24 mouse cellular contexts compared by ENCODE assay signal in genomic region chr15:7838060-7838920, GRCm38 (mm10). TPM values are rescaled to one million over a fixed set of nuclear protein-coding genes. Genes with fewer than 3 reads are reported as not detected.
DNase-seq lines count a peak whose midpoint lies in the region; ATAC-seq and TF ChIP-seq lines count a peak whose summit lies in the region.
"Had no signal": no experiment of that assay in that cellular context is flagged by ENCODE, and none has a peak within 500 bp of the region (broad histone marks: within the 10 kb centered on the region; RNA-seq: fewer than 3 reads in every experiment).

No protein-coding gene starts in this region.

- CTCF ChIA-PET in Patski (lab: Charles Lee) = interaction anchor here (1.4 to 2.0 kb wide), 2 partner anchors 20 to 22 kb away, joined by 3 to 6 read pairs; no protein-coding TSS in a partner anchor

- no peak for DNase-seq in forebrain, embryonic 10.5 days (ENCODE audit: extremely low spot score, low spot score)
- DNase-seq in kidney, postnatal 0 days (ENCODE audit: low spot score) = peak; percentile 75
- no peak for DNase-seq in kidney, adult 8-10 months
- DNase-seq in Patski (ENCODE audit: low read depth, low spot score) = peak; percentile 88
- DNase-seq in thymus, adult 2 months = no peak
- no peak for DNase-seq in retina, embryonic 14.5 days (ENCODE audit: low spot score)
- DNase-seq: adrenal gland, postnatal 14 days; B cell, adult 2 months; gastrocnemius, postnatal 10 days; heart, adult 11 months; heart, postnatal 36 days; liver, embryonic 13.5 days; thymus, postnatal 4 days had no signal

- no peak for TF ChIP-seq POLR2A in myocyte (IDR thresholded peaks at IDR 0.05; ENCODE audit: insufficient read length, low read depth)
- TF ChIP-seq POLR2A in thymus, adult 2 months (IDR thresholded peaks at IDR 0.05; ENCODE audit: control insufficient read depth, extremely low read depth, insufficient read depth, low read length, poor library complexity) = no peak

- WGBS in forebrain, embryonic 16.5 days = 80% methylated on average over 8 of the region's 8 CpGs
- WGBS in forebrain, embryonic 10.5 days = 76% methylated on average over 8 of the region's 8 CpGs
- 30% methylated on average over 8 of the region's 8 CpGs for WGBS in kidney, postnatal 0 days
- WGBS in thymus, adult 2 months = 79% methylated on average over 8 of the region's 8 CpGs

- no peaks in the 10 kb centered on the region for H3K27me3 ChIP-seq in forebrain, embryonic 16.5 days (replicated peaks; ENCODE audit: control insufficient read depth, insufficient read depth, low read length)
- H3K27me3 ChIP-seq in forebrain, embryonic 10.5 days (ENCODE audit: poor library complexity, severe bottlenecking) = no peaks in the 10 kb centered on the region
- no peaks in the 10 kb centered on the region for H3K27me3 ChIP-seq in kidney, postnatal 0 days (ENCODE audit: insufficient read depth, low read length)
- H3K27me3 ChIP-seq in Patski (no peaks in the 10 kb centered on the region), myocyte (ENCODE audit: control insufficient read depth, insufficient read depth, insufficient read length) (no peaks in the 10 kb centered on the region)
- H3K27me3 ChIP-seq in thymus, adult 2 months (ENCODE audit: control insufficient read depth, insufficient read depth, low read length) = no peaks in the 10 kb centered on the region
- H3K27me3 ChIP-seq: heart, embryonic 13.5 days; hindbrain, embryonic 15.5 days; limb, embryonic 13.5 days; liver, embryonic 13.5 days; midbrain, embryonic 12.5 days; neural tube, embryonic 13.5 days had no signal

- H3K36me3 ChIP-seq in forebrain, embryonic 16.5 days (ENCODE audit: control insufficient read depth, insufficient read depth) = no peaks in the 10 kb centered on the region
- no peaks in the 10 kb centered on the region for H3K36me3 ChIP-seq in forebrain, embryonic 10.5 days (replicated peaks)
- H3K36me3 ChIP-seq in kidney, postnatal 0 days (ENCODE audit: insufficient read depth, low read length) = no peaks in the 10 kb centered on the region; the same call in 1 of the 2 replicates
- peaks cover 5% of the 10 kb centered on the region for H3K36me3 ChIP-seq in myocyte (ENCODE audit: control insufficient read depth, insufficient read depth)
- H3K36me3 ChIP-seq in thymus, adult 2 months (ENCODE audit: control insufficient read depth, insufficient read depth, low read length) = no peaks in the 10 kb centered on the region
- H3K36me3 ChIP-seq: heart, embryonic 13.5 days; hindbrain, embryonic 15.5 days; limb, embryonic 13.5 days; liver, embryonic 13.5 days; midbrain, embryonic 12.5 days; neural tube, embryonic 13.5 days had no signal

- POLR2A ChIA-PET in Patski (lab: Charles Lee) = interaction anchor here (0.7 to 1.7 kb wide), 2 partner anchors 11 to 63 kb away, joined by 3 to 7 read pairs; no protein-coding TSS in a partner anchor

- H3K4me1 ChIP-seq in forebrain, embryonic 16.5 days (replicated peaks; ENCODE audit: control insufficient read depth, insufficient read depth, low read length) = no peaks in the 10 kb centered on the region; the same call in 1 of the 2 replicates
- no peaks in the 10 kb centered on the region for H3K4me1 ChIP-seq in forebrain, embryonic 10.5 days
- no peaks in the 10 kb centered on the region for H3K4me1 ChIP-seq in kidney, postnatal 0 days (replicated peaks; ENCODE audit: insufficient read depth, low read length)
- H3K4me1 ChIP-seq in thymus, adult 2 months (replicated peaks; ENCODE audit: control insufficient read depth, insufficient read depth, low read length) = no peaks in the 10 kb centered on the region
- H3K4me1 ChIP-seq: heart, embryonic 13.5 days; hindbrain, embryonic 15.5 days; liver, embryonic 13.5 days; midbrain, embryonic 12.5 days; neural tube, embryonic 13.5 days had no signal

- no peaks in the 10 kb centered on the region for H3K9me3 ChIP-seq in forebrain, embryonic 16.5 days (ENCODE audit: control insufficient read depth, low read length)
- H3K9me3 ChIP-seq in forebrain, embryonic 10.5 days = no peaks in the 10 kb centered on the region
- H3K9me3 ChIP-seq in kidney, postnatal 0 days (replicated peaks; ENCODE audit: low read length) = no peaks in the 10 kb centered on the region
- H3K9me3 ChIP-seq: heart, embryonic 13.5 days; hindbrain, embryonic 15.5 days; limb, embryonic 13.5 days; liver, embryonic 13.5 days; midbrain, embryonic 12.5 days; neural tube, embryonic 13.5 days had no signal

- ATAC-seq in forebrain, embryonic 16.5 days = peak; percentile 52; the same call in 1 of the 2 replicates
- ATAC-seq in kidney, postnatal 0 days (replicated peaks; ENCODE audit: low FRiP score, low read depth) = peak; percentile 71
- ATAC-seq in Patski = peak; percentile 58
- ATAC-seq: activated CD4-positive, CD25-positive, alpha-beta regulatory T cell, adult 4 months; intestine, embryonic 16.5 days had no signal

- no peak overlapping the region for H3K27ac ChIP-seq in forebrain, embryonic 16.5 days (ENCODE audit: low read length)
- no peak overlapping the region for H3K27ac ChIP-seq in forebrain, embryonic 10.5 days
- no peak overlapping the region for H3K27ac ChIP-seq in kidney, postnatal 0 days
- H3K27ac ChIP-seq in thymus, adult 2 months (ENCODE audit: control insufficient read depth, insufficient read depth, low read length) = no peak overlapping the region
- H3K27ac ChIP-seq: heart, embryonic 13.5 days; hindbrain, embryonic 15.5 days; limb, embryonic 13.5 days; liver, embryonic 13.5 days; midbrain, embryonic 12.5 days; neural tube, embryonic 13.5 days had no signal

- H3K4me3 ChIP-seq in forebrain, embryonic 16.5 days (replicated peaks; ENCODE audit: low read length) = no peak overlapping the region
- no peak overlapping the region for H3K4me3 ChIP-seq in forebrain, embryonic 10.5 days
- H3K4me3 ChIP-seq in kidney, postnatal 0 days (replicated peaks; ENCODE audit: low read depth, low read length) = no peak overlapping the region
- no peak overlapping the region for H3K4me3 ChIP-seq in myocyte
- H3K4me3 ChIP-seq in thymus, adult 2 months (ENCODE audit: control insufficient read depth, insufficient read depth, low read length) = no peak overlapping the region
- H3K4me3 ChIP-seq: erythroblast, embryonic 14.5 days; heart, embryonic 13.5 days; hindbrain, embryonic 15.5 days; limb, embryonic 13.5 days; liver, embryonic 13.5 days; midbrain, embryonic 12.5 days; neural tube, embryonic 13.5 days had no signal

- H3ac ChIP-seq in myocyte (ENCODE audit: control insufficient read depth, insufficient read length) = no peak overlapping the region

- in situ Hi-C loops in Patski (cut with MboI; ENCODE audit: low pct_unique_long_range_greater_than_20kb) = no loop called here

- H3K9ac ChIP-seq in forebrain, embryonic 16.5 days (replicated peaks; ENCODE audit: low read depth, low read length) = no peak overlapping the region
- H3K9ac ChIP-seq in kidney, postnatal 0 days (ENCODE audit: low read depth, low read length) = no peak overlapping the region
- H3K9ac ChIP-seq: heart, embryonic 13.5 days; hindbrain, embryonic 15.5 days; limb, embryonic 13.5 days; liver, embryonic 13.5 days; midbrain, embryonic 12.5 days; neural tube, embryonic 13.5 days had no signal

- TF ChIP-seq CTCF in kidney, postnatal 0 days (IDR thresholded peaks at IDR 0.05; ENCODE audit: low read depth) = no peak
- TF ChIP-seq CTCF in Patski (IDR thresholded peaks at IDR 0.05) = no peak
- no peak for TF ChIP-seq CTCF in thymus, adult 2 months (IDR thresholded peaks at IDR 0.05; ENCODE audit: borderline replicate concordance, control insufficient read depth, extremely low read depth, insufficient read depth, low read length, poor library complexity)

- H3K4me2 ChIP-seq in forebrain, embryonic 16.5 days (ENCODE audit: low read length) = no peak overlapping the region
- H3K4me2 ChIP-seq in kidney, postnatal 0 days (ENCODE audit: low read length) = no peak overlapping the region
- H3K4me2 ChIP-seq in myocyte (ENCODE audit: low read depth) = peak overlapping the region; percentile 84
- H3K4me2 ChIP-seq: heart, embryonic 13.5 days; hindbrain, embryonic 15.5 days; limb, embryonic 13.5 days; liver, embryonic 13.5 days; midbrain, embryonic 12.5 days; neural tube, embryonic 13.5 days had no signal

- H3K79me2 ChIP-seq in myocyte (ENCODE audit: control insufficient read depth, insufficient read depth) = no peaks in the 10 kb centered on the region

TF ChIP-seq in myocyte, 11 proteins besides CTCF, POLR2A, EP300 and RAD21:
- peak; percentile 64 for TF ChIP-seq SRF (IDR thresholded peaks at IDR 0.05; ENCODE audit: control insufficient read depth, insufficient read length, low read depth)
- peak in 1 of 3 experiments; percentile 34 for TF ChIP-seq MYOG (IDR thresholded peaks at IDR 0.05; ENCODE audit: control insufficient read depth in 1 of 3, insufficient read depth in 1 of 3, insufficient read length in 2 of 3, low read depth in 2 of 3)
- peak; percentile 27 for TF ChIP-seq POLR2AphosphoS2 (IDR thresholded peaks at IDR 0.05; ENCODE audit: insufficient read length, low read depth)
- no peak for TF ChIP-seq REST (IDR thresholded peaks at IDR 0.05; ENCODE audit: insufficient read depth, insufficient read length)
- peak; percentile 23 for TF ChIP-seq MAX (IDR thresholded peaks at IDR 0.05; ENCODE audit: low read depth)
- no peak for TF ChIP-seq TCF12 (IDR thresholded peaks at IDR 0.05; ENCODE audit: insufficient read depth, poor library complexity, severe bottlenecking)
- peak; percentile 58; the same call in 1 of the 2 replicates for TF ChIP-seq CEBPB (IDR thresholded peaks at IDR 0.05; ENCODE audit: insufficient read depth, poor library complexity, severe bottlenecking)
- no peak for TF ChIP-seq E2F4 (IDR thresholded peaks at IDR 0.05; ENCODE audit: insufficient read depth)
- peak; percentile 94 for TF ChIP-seq USF1 (IDR thresholded peaks at IDR 0.05; ENCODE audit: low read depth)
- TF ChIP-seq MYOD1 (IDR thresholded peaks at IDR 0.05; ENCODE audit: control insufficient read depth in 1 of 3, insufficient read length in 2 of 3, low read depth in 2 of 3) = peak in 2 of 3 experiments; percentile 20 to 22
- TF ChIP-seq TCF3 (IDR thresholded peaks at IDR 0.05; ENCODE audit: insufficient read length, low read depth) = no peak

RNA-seq across cellular contexts. Expression of gene Gdnf, which starts 27.6 kb away (rescaled TPM):
- polyA plus RNA-seq in forebrain, embryonic 16.5 days (2015; fragmentation: Nextera tagmentation; extraction: Ambion mirVana) = 0.16 and 0.18 TPM in 2 replicates
- polyA plus RNA-seq in forebrain, embryonic 10.5 days (2016; fragmentation: Nextera tagmentation; extraction: Ambion mirVana) = 0.11 and 0.17 TPM in 2 replicates
- 5.2 and 5.8 TPM in 2 replicates for polyA plus RNA-seq in kidney, postnatal 0 days (2015; fragmentation: Nextera tagmentation; extraction: Ambion mirVana)
- polyA plus RNA-seq in Patski (2021) (8.1 TPM), myocyte (2012; fragmentation: generic; extraction: Trizol) (2.8 TPM)
- 0.15 and 0.35 TPM in 2 replicates for polyA plus RNA-seq in thymus, adult 2 months (2012; rRNA removed)
- polyA plus RNA-seq: activated CD4-positive, CD25-positive, alpha-beta regulatory T cell, adult 4 months; erythroblast, embryonic 14.5 days; liver, embryonic 13.5 days; lung, embryonic 16.5 days had no signal

Comparison
In these comparisons a context has a peak if more than half of its experiments do, and no peak if none do; other contexts are left out.
1. DNase-seq: peak in kidney, postnatal 0 days (single experiment) and Patski (single experiment); none in forebrain, embryonic 10.5 days (single experiment), kidney, adult 8-10 months (0 of 2), thymus, adult 2 months (single experiment) and retina, embryonic 14.5 days (single experiment).
2. Peak in every context shown above with its lines, with median percentiles within 50 percentile points of each other: ATAC-seq.